Mouse (Mus musculus) ES-E14 (cell line): ENCODE measurements around the gene Nlrp6. TPM values are rescaled to one million over a fixed set of nuclear protein-coding genes. Genes with fewer than 3 reads are reported as not detected.

Source experiments
- DNase-seq: peaks from one replicate; pipeline ENCODE4 v3.0.0-alpha.2; 2013; ENCODE audit warnings: low read depth, low spot score
- H3K27ac ChIP-seq: 2 replicates; pipeline ENCODE4 v1.5.1; 2012; ENCODE audit warnings: low read depth, mild to moderate bottlenecking, low read length, moderate library complexity, mixed read lengths; ENCODE audit not compliant: poor library complexity, insufficient read depth, severe bottlenecking
- H3K36me3 ChIP-seq: 2 replicates; pipeline ENCODE4 v1.6.1; 2012; ENCODE audit warnings: mild to moderate bottlenecking, low read length, moderate library complexity, mixed read lengths; ENCODE audit not compliant: control insufficient read depth, poor library complexity, insufficient read depth, severe bottlenecking
- H3K4me1 ChIP-seq, 2 experiments: fragments of 150-350 bp in 1 of 2; sonication (generic) in 1 of 2; 2 replicates each; pipeline ENCODE4 v1.6.1; 2012; ENCODE audit warnings: low read length in 2 of 2, mild to moderate bottlenecking in 1 of 2, mixed read lengths in 1 of 2; ENCODE audit not compliant: control insufficient read depth in 2 of 2, insufficient read depth in 2 of 2, poor library complexity in 1 of 2
- H3K4me3 ChIP-seq, 2 experiments: fragments of 150-350 bp in 1 of 2; sonication (generic) in 1 of 2; 2 replicates each; pipeline ENCODE4 v1.5.1; 2012; ENCODE audit warnings: low read length in 2 of 2, low read depth in 1 of 2, mild to moderate bottlenecking in 1 of 2, mixed read lengths in 1 of 2; ENCODE audit not compliant: insufficient read depth in 1 of 2, poor library complexity in 1 of 2, severe bottlenecking in 1 of 2
- H3K9ac ChIP-seq: 2 replicates; pipeline ENCODE4 v1.6.1; 2012; ENCODE audit warnings: low read depth, mild to moderate bottlenecking, low read length, mixed read lengths; ENCODE audit not compliant: poor library complexity, insufficient read depth, severe bottlenecking
- H3K9me3 ChIP-seq: fragments of 150-350 bp; sonication (generic); 2 replicates; pipeline ENCODE4 v1.6.1; 2012; ENCODE audit warnings: low read depth, mild to moderate bottlenecking, low read length; ENCODE audit not compliant: control insufficient read depth, insufficient read depth
- CHD2 ChIP-seq: IDR thresholded peaks from 2 replicates; pipeline ENCODE4 v1.6.1; 2014; ENCODE audit warnings: mild to moderate bottlenecking, low read depth, low read length, inconsistent platforms
- HCFC1 ChIP-seq: IDR thresholded peaks from 2 replicates; pipeline ENCODE4 v1.6.1; 2012; ENCODE audit warnings: low read length, inconsistent platforms, borderline replicate concordance; ENCODE audit not compliant: insufficient read depth
- MAFK ChIP-seq: IDR thresholded peaks from 2 replicates; pipeline ENCODE4 v1.6.1; 2014; ENCODE audit warnings: mild to moderate bottlenecking, low read depth, low read length, inconsistent platforms; ENCODE audit not compliant: insufficient read depth
- ZC3H11A ChIP-seq: IDR thresholded peaks from 2 replicates; pipeline ENCODE4 v1.6.1; 2012; ENCODE audit warnings: low read depth, mild to moderate bottlenecking, inconsistent platforms, low read length, borderline replicate concordance
- ZNF384 ChIP-seq: IDR thresholded peaks from 2 replicates; pipeline ENCODE4 v1.6.1; 2012; ENCODE audit warnings: low read depth, low read length, inconsistent platforms
- in situ Hi-C, 2 experiments: fragments of 600-800 bp; cut with MboI; formaldehyde crosslinking; loops; one replicate each; pipeline ENCODE4 v1.15.1; 2025; ENCODE audit warnings: low sequenced_read_pairs in 2 of 2, inconsistent platforms in 1 of 2; ENCODE audit not compliant: unreplicated experiment in 2 of 2
- total RNA-seq: library from RNA; depleted of rRNA; stranded (reverse); fragments of 300-350 nt; gene quantifications from 2 replicates; pipeline ENCODE4 v1.2.3, GENCODE M21; 2012

The Nlrp6 gene
- total RNA-seq, 1 experiment: 0.27 TPM

DNA sequence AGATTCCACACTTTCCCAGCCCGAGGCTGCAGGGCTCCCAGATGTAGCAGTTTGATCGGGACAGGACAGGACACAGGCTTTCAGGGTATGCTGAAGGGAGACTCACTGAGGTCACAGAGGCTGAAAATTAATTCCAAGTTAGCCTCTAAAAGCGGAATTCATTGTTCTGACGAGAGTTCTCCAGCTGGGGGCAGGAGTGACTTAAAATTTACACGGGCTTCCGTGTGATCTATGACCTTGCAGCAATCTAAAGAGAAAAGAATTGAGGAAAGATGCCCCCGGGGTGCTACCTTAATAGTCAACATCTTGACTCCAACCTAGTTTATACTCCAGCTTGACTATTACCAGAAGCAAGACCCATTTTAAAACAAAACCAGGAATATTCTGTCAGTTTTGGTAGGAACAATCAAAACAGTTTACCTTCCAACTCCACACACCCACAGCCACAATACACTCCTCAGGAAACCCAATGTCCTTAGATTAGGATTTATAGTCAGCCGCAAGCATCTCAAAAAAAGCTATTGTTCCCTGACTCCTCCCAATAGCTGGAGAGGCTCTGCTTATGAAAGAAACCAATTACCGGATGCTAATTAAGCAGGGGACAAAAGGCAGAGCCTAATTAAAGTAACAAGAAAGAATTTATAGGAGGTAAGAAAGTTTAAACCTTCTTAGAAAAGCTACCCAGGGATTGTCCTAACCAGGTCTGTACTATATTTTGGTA is 38.6 kb downstream of the Nlrp6 start:
- Histone ChIP-seq H3K36me3 (no peaks in the 10 kb centered on the region; the same call in 1 of the 2 replicates), H3K27ac (peak overlapping the region; percentile 99), H3K9ac (peak overlapping the region; percentile 73), H3K4me3 (no peak overlapping the region), H3K9me3 (no peaks in the 10 kb centered on the region), H3K4me1 (peaks cover 17 to 21% of the 10 kb centered on the region in 2 experiments)
- TF ChIP-seq ZC3H11A (no peak), ZNF384 (no peak; the same call in 1 of the 2 replicates), CHD2 (no peak; the same call in 1 of the 2 replicates), HCFC1 (no peak), MAFK (no peak)
- DNase-seq: peak; percentile 96
- in situ Hi-C loops: loop anchor here in 1 of 2 experiments (10.0 kb wide), 1 partner anchor 85 kb away; no protein-coding TSS in a partner anchor

DNA sequence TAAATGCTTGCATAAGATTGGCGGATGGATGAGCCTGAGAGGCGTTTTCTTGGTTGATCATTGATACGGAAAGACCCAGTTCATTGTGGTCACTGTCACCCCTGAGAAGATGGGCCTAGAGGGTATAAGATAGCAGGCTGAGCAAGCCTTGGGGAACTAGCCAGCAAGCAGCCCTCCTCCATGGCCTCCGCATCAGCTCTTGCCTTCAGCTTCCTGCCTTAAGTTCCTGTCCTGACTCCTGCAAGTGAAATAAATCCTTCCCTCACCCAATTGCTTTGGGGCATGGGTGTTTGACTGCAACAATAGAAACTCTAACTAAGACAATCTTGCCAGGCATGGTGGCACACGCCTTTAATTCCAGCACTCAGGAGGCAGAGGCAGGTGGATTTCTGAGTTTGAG is 39.3 kb downstream of the Nlrp6 start:
- peak overlapping the region; percentile 89 for H3K27ac ChIP-seq
- TF ChIP-seq ZC3H11A (no peak), MAFK (no peak), HCFC1 (no peak), ZNF384 (no peak), CHD2 (no peak)
- H3K4me3 ChIP-seq: no peak overlapping the region
- peaks cover 17 to 27% of the 10 kb centered on the region in 2 experiments for H3K4me1 ChIP-seq
- H3K9ac ChIP-seq: no peak overlapping the region; the same call in 1 of the 2 replicates
- no peaks in the 10 kb centered on the region for H3K9me3 ChIP-seq
- H3K36me3 ChIP-seq: no peaks in the 10 kb centered on the region
- in situ Hi-C loops: no loop called here
- DNase-seq: no peak

GRCm38 (mm10) chr7:140961416-140961815 is 40.7 kb downstream of the Nlrp6 start:
- TF ChIP-seq MAFK (no peak), ZC3H11A (no peak), CHD2 (no peak), ZNF384 (no peak), HCFC1 (no peak)
- DNase-seq: no peak
- in situ Hi-C loops: no loop called here
- Histone ChIP-seq H3K36me3 (no peaks in the 10 kb centered on the region), H3K4me1 (peaks cover 17 to 28% of the 10 kb centered on the region in 2 experiments), H3K4me3 (no peak overlapping the region), H3K27ac (peak overlapping the region; percentile 89), H3K9ac (no peak overlapping the region; the same call in 1 of the 2 replicates), H3K9me3 (no peaks in the 10 kb centered on the region)

- in situ Hi-C loops: no loop called here
- H3K9me3 ChIP-seq: no peaks in the 10 kb centered on the region
- peak overlapping the region; percentile 45 to 57; a peak in 1 of 4 replicates for H3K4me3 ChIP-seq
- H3K27ac ChIP-seq: peak overlapping the region; percentile 93
- peaks cover 19 to 28% of the 10 kb centered on the region in 2 experiments for H3K4me1 ChIP-seq
- no peak for TF ChIP-seq MAFK
- TF ChIP-seq ZC3H11A: no peak
- no peak for TF ChIP-seq CHD2
- no peak for TF ChIP-seq HCFC1
- no peak for TF ChIP-seq ZNF384
- H3K36me3 ChIP-seq: no peaks in the 10 kb centered on the region
- DNase-seq: peak; percentile 68
- peak overlapping the region; percentile 7; the same call in 1 of the 2 replicates for H3K9ac ChIP-seq
These were observed 42.0 kb downstream of the Nlrp6 start for GRCm38 (mm10) chr7:140962733-140963132.
